Mouse (Mus musculus) lung, embryonic 16.5 days (tissue): ENCODE results near the gene Mgat5b. TPM values are rescaled to one million over a fixed set of nuclear protein-coding genes. Genes with fewer than 3 reads are reported as not detected.

Source experiments
- ATAC-seq: fragments of 200-750 bp; cut with Nextera tagmentation; 2 replicates; pipeline ENCODE4 v1.8.0; 2017; ENCODE audit warnings: low read depth, mild to moderate bottlenecking, moderate library complexity
- H3K27ac ChIP-seq: fragments of 300-500 bp; sonication (generic); 2 replicates; pipeline ENCODE4 v1.5.1; 2014; ENCODE audit warnings: mild to moderate bottlenecking, control low read depth, low read length
- H3K27me3 ChIP-seq: fragments of 300-500 bp; sonication (generic); 2 replicates; pipeline ENCODE4 v1.6.1; 2014; ENCODE audit warnings: low read depth, low read length, mixed read lengths; ENCODE audit not compliant: control insufficient read depth, insufficient read depth
- H3K36me3 ChIP-seq: fragments of 300-500 bp; sonication (generic); 2 replicates; pipeline ENCODE4 v1.6.1; 2014; ENCODE audit warnings: low read length; ENCODE audit not compliant: control insufficient read depth, insufficient read depth
- H3K4me1 ChIP-seq: fragments of 300-500 bp; sonication (generic); replicated peaks from 2 replicates; pipeline ENCODE4 v1.6.1; 2014; ENCODE audit warnings: low read length, mixed read lengths; ENCODE audit not compliant: control insufficient read depth, insufficient read depth
- H3K4me2 ChIP-seq: fragments of 300-500 bp; sonication (generic); 2 replicates; pipeline ENCODE4 v1.6.1; 2014; ENCODE audit warnings: low read depth, low read length, control low read depth
- H3K4me3 ChIP-seq: fragments of 300-500 bp; sonication (generic); 2 replicates; pipeline ENCODE4 v1.5.1; 2014; ENCODE audit warnings: mild to moderate bottlenecking, low read length, control low read depth
- H3K9ac ChIP-seq: fragments of 300-500 bp; sonication (generic); 2 replicates; pipeline ENCODE4 v1.6.1; 2014; ENCODE audit warnings: low read length, control low read depth
- H3K9me3 ChIP-seq: fragments of 300-500 bp; sonication (generic); 2 replicates; pipeline ENCODE4 v1.6.1; 2016; ENCODE audit warnings: low read length; ENCODE audit not compliant: control insufficient read depth
- WGBS: fragments of 180-500 bp; shearing (Covaris S2); extraction: QIAGEN DNeasy Blood & Tissue Kit; methylation state at CpG from one replicate; pipeline ENCODE4 v1.1.7; 2014; 5-methylcytosine and 5-hydroxymethylcytosine counted together
- polyA plus RNA-seq: library from polyadenylated mRNA; unstranded; fragments of >200 nt; fragmentation: Nextera tagmentation; extraction: Ambion mirVana; gene quantifications from 2 replicates; pipeline ENCODE4 v1.2.1, GENCODE M21; 2015

Gene Mgat5b
- 0.18 and 0.19 TPM in 2 replicates for polyA plus RNA-seq

GRCm38 (mm10) chr11:116918323-116919185 is at the start of gene Mgat5b:
TSS of gene Mgat5b (plus strand) at chr11:116918863.
- Histone ChIP-seq H3K27me3 (peaks cover 50% of the 10 kb centered on the region), H3K36me3 (no peaks in the 10 kb centered on the region), H3K9me3 (no peaks in the 10 kb centered on the region), H3K9ac (peak within 1 kb of the TSS; percentile 60), H3K4me1 (0 out of 2 replicates have a peak, but pooled peaks cover 3% of the 10 kb centered on the region), H3K4me2 (peak within 1 kb of the TSS; percentile 100), H3K27ac (no peak within 1 kb of the TSS), H3K4me3 (peak within 1 kb of the TSS; percentile 60)
- ATAC-seq = peak; percentile 90
- WGBS = 1% methylated on average over 62 of the region's 90 CpGs

GRCm38 (mm10) chr11:116869223-116869622 is 49.4 kb upstream of the Mgat5b start:
- H3K9ac ChIP-seq = no peak overlapping the region
- H3K9me3 ChIP-seq = no peaks in the 10 kb centered on the region
- H3K27ac ChIP-seq = no peak overlapping the region
- peaks cover 18% of the 10 kb centered on the region for H3K36me3 ChIP-seq
- H3K4me1 ChIP-seq = 0 out of 2 replicates have a peak, but pooled peaks cover 2% of the 10 kb centered on the region
- no peaks in the 10 kb centered on the region for H3K27me3 ChIP-seq
- ATAC-seq = 0 out of 2 replicates have a peak, but pooled peaks have one; percentile 26
- no peak overlapping the region for H3K4me3 ChIP-seq
- 71% methylated on average over 8 of the region's 8 CpGs for WGBS
- H3K4me2 ChIP-seq = no peak overlapping the region

- H3K4me1 ChIP-seq = 0 out of 2 replicates have a peak, but pooled peaks cover 2% of the 10 kb centered on the region
- 71% methylated on average over 4 of the region's 4 CpGs for WGBS
- no peaks in the 10 kb centered on the region for H3K9me3 ChIP-seq
- H3K36me3 ChIP-seq = peaks cover 22% of the 10 kb centered on the region
- no peak overlapping the region for H3K27ac ChIP-seq
- no peak overlapping the region for H3K9ac ChIP-seq
- no peak overlapping the region for H3K4me2 ChIP-seq
- H3K27me3 ChIP-seq = no peaks in the 10 kb centered on the region
- no peak overlapping the region for H3K4me3 ChIP-seq
- ATAC-seq = no peak
These were observed 49.0 kb upstream of the Mgat5b start for GRCm38 (mm10) chr11:116869641-116870040.

GRCm38 (mm10) chr11:116871538-116871937 is 47.1 kb upstream of the Mgat5b start:
- Histone ChIP-seq H3K4me1 (0 out of 2 replicates have a peak, but pooled peaks cover 2% of the 10 kb centered on the region), H3K9ac (no peak overlapping the region), H3K9me3 (no peaks in the 10 kb centered on the region), H3K4me3 (no peak overlapping the region), H3K36me3 (peaks cover 16% of the 10 kb centered on the region), H3K27ac (no peak overlapping the region), H3K4me2 (no peak overlapping the region), H3K27me3 (no peaks in the 10 kb centered on the region)
- ATAC-seq = no peak
- 82% methylated on average over 9 of the region's 9 CpGs for WGBS

GRCm38 (mm10) chr11:116873987-116874386 is 44.7 kb upstream of the Mgat5b start:
- H3K27me3 ChIP-seq = no peaks in the 10 kb centered on the region
- 0 out of 2 replicates have a peak, but pooled peaks cover 2% of the 10 kb centered on the region for H3K4me1 ChIP-seq
- no peak overlapping the region for H3K4me3 ChIP-seq
- no peaks in the 10 kb centered on the region for H3K9me3 ChIP-seq
- H3K36me3 ChIP-seq = peaks cover 16% of the 10 kb centered on the region
- 83% methylated on average over 20 of the region's 20 CpGs for WGBS
- H3K4me2 ChIP-seq = no peak overlapping the region
- no peak overlapping the region for H3K27ac ChIP-seq
- no peak for ATAC-seq
- H3K9ac ChIP-seq = no peak overlapping the region

GRCm38 (mm10) chr11:116878454-116878853 is 40.2 kb upstream of the Mgat5b start:
- WGBS = 84% methylated on average over 8 of the region's 8 CpGs
- Histone ChIP-seq H3K27ac (no peak overlapping the region), H3K9me3 (no peaks in the 10 kb centered on the region), H3K4me2 (no peak overlapping the region), H3K36me3 (peaks cover 12% of the 10 kb centered on the region), H3K27me3 (no peaks in the 10 kb centered on the region), H3K4me3 (no peak overlapping the region), H3K9ac (no peak overlapping the region), H3K4me1 (no peaks in the 10 kb centered on the region; the same call in 1 of the 2 replicates)
- ATAC-seq = no peak

- Histone ChIP-seq H3K9ac (no peak overlapping the region), H3K27ac (no peak overlapping the region), H3K9me3 (no peaks in the 10 kb centered on the region), H3K4me1 (no peaks in the 10 kb centered on the region; the same call in 1 of the 2 replicates), H3K4me3 (no peak overlapping the region), H3K27me3 (no peaks in the 10 kb centered on the region), H3K36me3 (no peaks in the 10 kb centered on the region), H3K4me2 (no peak overlapping the region)
- 33% methylated on average over 7 of the region's 7 CpGs for WGBS
- no peak for ATAC-seq
These were observed 37.8 kb upstream of the Mgat5b start for GRCm38 (mm10) chr11:116880839-116881238.

- no peaks in the 10 kb centered on the region for H3K27me3 ChIP-seq
- no peak overlapping the region for H3K9ac ChIP-seq
- H3K4me3 ChIP-seq = no peak overlapping the region
- no peak for ATAC-seq
- no peaks in the 10 kb centered on the region for H3K9me3 ChIP-seq
- 43% methylated on average over 5 of the region's 5 CpGs for WGBS
- H3K4me1 ChIP-seq = no peaks in the 10 kb centered on the region; the same call in 1 of the 2 replicates
- no peak overlapping the region for H3K4me2 ChIP-seq
- H3K27ac ChIP-seq = no peak overlapping the region
- no peaks in the 10 kb centered on the region for H3K36me3 ChIP-seq
These were observed 37.2 kb upstream of the Mgat5b start for GRCm38 (mm10) chr11:116881440-116881839.

GRCm38 (mm10) chr11:116882446-116882845 is 36.2 kb upstream of the Mgat5b start:
- no peaks in the 10 kb centered on the region; the same call in 1 of the 2 replicates for H3K4me1 ChIP-seq
- WGBS = 51% methylated on average over 10 of the region's 10 CpGs
- H3K36me3 ChIP-seq = no peaks in the 10 kb centered on the region
- no peaks in the 10 kb centered on the region for H3K27me3 ChIP-seq
- H3K9me3 ChIP-seq = no peaks in the 10 kb centered on the region
- no peak overlapping the region for H3K9ac ChIP-seq
- H3K27ac ChIP-seq = no peak overlapping the region
- no peak overlapping the region for H3K4me3 ChIP-seq
- no peak overlapping the region for H3K4me2 ChIP-seq
- no peak for ATAC-seq
